Mouse (Mus musculus) spleen, postnatal 10 days (tissue): ENCODE measurements around the gene Thpo.

ENCODE experiments used
- DNase-seq, 2 experiments: peaks; one replicate each; pipeline ENCODE4 v3.0.0; 2021 to 2022; ENCODE audit warnings: low spot score in 2 of 2

Thpo gene

DNA sequence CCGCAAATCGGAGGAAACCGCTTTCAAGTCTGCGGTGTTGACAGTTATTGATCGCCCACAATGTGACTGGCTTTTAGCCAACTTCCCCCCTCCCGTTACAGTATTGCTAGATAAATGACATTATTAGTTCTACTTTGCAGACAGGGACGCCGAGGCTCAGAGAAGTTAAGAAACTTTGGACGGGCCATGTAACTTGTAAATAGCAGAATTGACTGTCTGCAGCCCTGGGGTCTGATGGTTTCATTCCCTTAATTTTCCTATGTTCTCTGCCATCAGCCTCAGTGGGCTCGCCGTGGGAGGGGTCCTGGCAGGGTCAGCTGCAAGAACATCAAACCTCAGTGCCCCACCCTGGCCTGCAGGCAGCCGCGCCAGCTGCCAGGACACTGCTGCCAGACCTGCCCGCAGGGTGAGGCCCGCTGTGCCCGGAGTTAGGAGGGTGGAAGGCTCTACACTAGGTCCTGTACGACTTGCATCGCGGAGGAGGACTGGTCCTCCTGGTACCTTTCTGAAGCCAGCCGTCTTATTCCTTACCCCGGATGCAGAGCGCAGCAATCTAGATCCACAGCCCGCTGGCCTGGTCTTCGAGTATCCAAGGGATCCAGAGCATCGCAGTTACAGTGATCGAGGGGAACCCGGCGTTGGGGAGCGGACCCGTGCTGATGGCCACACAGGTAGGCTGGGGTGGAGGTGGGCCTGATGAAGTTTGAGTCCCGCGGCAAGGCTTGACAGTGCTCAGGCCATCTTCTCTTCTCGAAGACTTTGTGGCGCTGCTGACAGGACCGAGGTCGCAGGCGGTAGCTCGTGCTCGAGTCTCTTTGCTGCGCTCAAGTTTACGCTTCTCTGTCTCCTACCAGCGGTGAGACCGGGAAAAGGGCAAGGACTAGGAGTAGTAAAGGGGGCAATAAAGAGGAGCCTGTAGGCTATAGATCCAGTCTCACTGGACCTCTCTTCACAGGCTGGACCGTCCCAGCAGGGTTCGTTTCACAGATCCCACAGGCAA is at the start of gene Thpo:
Thpo (minus strand) TSS at position 781 of the 1,000 bp plus-strand sequence.
- DNase-seq = no peak

DNA sequence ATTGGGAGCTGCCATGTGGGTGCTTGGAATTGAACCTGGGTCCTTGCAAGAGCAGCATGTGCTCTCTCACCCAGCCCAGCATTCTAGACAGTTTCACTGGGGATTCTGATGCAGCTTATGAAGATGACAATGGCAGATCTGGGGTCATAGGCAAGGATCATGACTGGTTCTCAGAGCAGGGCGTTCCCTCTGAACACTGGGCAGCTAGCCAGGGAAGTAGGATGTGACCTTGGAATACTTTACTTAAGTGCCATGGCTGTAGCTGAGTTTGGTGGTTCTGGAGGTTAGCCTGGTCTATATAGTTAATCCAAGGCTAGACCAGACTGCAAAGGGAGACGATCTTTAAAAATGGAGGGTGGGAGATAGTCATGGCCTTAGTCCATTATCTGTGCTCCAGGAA is 49.6 kb upstream of the Thpo start:
- no peak for DNase-seq

DNA sequence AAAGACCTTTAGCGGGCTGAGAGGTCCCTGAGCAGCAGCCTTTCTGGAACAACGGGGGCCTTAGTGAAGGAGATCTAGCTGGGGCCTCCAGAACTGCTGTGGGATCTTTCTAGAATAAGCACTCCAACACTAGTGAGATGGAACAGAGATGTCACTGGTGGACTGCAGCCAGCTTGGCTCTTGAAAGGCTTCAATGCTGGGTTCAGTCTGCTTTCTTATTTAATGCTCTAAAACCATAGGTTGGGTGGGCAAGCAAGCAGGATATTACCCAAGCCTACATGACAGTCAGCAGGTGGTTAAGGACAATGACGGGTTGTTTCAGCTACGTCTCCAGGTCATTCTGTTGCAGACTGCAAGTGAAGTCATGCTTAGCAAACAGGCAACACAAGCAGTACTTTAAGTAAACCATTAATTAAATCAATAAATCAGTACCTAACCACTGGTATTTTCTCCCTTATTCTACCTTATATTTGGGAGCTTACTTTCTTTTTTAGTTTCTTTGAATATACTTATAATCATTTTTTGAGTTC is 46.9 kb upstream of the Thpo start:
- no peak for DNase-seq

DNA sequence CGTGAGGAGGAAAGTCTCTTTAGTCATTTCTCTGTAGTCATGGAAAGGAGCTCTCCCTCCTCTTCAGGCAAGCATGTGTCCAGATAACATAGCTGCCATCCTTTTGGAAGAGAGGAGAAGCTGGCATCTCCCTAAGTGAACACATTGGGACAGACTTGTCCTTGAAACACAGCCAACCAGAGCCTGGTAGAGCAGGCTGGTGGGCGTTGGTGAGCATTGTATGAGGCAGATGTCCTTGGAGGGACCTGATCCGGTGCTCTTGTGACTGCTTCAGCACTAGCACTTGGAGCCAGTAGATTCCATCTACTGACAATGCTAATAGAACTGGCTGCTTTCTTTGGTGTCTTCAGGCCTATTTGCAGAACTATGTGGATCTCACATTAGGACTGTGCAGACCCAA is 45.5 kb upstream of the Thpo start:
- no peak for DNase-seq

DNA sequence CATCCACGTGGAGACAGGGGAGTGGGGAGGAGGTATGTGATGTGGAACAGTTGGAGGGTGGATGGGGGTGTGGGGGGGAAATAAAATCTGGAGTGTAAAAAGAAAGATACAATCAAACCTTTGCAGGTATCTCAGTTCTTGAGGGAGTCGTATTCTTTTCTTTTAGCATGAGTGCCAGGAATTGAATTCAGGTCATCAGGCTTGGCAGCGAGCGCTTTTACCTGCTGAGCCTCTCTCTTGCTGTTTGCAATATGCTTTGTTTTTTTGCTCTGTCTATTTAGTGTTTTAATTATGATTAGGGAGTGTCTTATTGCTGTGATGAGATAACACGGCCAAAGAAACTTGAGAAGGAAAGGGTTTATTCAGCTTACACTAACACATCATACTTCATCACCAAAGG is 40.7 kb upstream of the Thpo start:
- DNase-seq = no peak

DNA sequence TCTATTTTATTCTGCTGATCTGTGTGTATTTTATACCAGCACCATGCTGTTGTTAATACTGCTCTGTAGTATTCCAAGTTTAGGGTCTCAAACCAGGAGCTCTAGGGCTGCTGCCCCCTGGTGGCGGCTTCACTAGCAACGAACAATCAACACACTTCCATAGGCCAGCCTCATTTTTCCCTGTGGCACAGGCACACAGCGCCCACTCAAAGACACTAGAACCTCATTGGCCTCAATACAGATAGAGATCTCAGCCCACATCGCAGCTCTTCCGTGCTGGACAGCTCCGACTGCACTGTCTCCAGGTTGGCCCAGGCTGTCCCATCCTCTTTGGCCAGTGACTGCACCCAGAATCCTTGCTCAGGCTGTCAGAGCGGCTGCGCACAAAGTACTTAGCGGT is 30.9 kb upstream of the Thpo start:
- peak; percentile 20 to 68 for DNase-seq

DNA sequence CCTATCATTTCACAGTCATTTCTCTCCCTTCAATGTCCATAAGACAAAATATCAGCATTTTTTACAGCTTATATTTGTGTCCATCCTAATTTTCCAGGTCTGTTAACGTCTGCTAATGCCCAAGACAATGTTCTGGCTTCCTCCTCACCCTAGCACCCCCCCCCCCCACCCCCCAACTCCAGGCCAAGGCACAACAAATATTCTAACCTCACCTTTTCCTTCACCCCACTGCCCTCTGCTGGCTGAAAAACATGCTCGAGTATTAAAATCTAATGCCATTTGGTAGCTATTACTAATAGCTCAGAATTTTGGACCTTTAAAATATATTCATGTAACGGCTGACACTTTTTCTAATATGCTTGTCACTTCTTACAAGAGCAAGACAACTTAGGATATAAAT is 27.4 kb upstream of the Thpo start:
- peak in 1 of 2 experiments; percentile 68 for DNase-seq

DNA sequence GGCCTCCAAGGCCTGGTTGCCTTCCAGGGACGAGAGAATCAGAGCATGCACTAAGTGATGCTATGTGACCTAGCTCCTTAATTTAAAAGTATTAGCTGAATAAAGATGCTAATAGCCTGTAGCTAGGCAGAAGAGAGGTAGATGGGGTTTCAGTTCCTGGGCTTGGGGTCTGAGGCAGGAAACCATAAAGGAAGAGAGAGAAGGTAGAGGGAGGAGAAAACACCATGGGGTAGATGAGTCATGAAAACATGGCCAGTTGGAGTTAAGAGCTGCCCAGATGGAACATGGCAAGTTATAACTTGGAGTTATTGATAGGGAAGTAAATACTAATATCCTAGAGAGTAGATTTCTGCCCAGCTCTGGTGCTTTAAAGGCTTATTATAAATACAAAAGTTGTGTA is 23.1 kb upstream of the Thpo start:
- no peak for DNase-seq

DNA sequence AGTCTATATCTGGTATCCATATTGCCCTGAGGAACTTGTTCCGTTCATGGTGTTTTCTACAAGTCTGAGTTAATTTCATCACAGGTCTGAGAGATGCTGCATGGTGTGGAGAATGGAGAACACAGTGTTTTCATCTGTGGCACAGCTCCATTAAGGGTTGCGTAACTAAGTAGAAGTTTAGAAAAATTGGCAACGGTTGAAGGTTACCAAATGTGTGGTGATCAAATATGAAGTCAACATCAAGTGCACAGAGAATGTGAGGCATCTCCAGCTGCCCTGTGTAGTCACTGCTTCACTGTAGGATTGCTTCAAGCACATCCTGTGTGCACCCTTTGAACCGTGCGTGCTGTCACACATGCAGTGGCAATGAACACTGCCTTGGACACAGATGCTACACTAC is 21.7 kb upstream of the Thpo start:
- no peak for DNase-seq

DNA sequence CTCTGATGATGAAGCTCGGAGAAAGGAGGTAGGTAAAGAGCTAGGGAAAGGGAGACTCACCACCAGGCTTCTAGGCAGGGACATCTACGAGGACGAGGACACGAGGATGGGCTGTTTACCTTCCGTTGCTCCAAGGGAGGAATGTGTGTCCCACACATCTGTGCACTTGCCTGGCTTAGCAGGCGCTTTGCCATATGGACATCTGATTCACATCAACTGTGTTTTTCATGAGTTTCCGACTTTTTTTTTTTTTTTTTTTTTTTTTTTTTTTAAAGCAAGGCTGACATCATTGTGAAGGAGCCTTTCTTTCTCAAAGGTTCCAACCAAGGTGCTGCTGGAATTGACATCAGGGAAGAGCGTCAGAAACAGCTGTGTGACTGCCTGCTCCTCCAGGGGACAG is 16.2 kb upstream of the Thpo start:
- DNase-seq = no peak

DNA sequence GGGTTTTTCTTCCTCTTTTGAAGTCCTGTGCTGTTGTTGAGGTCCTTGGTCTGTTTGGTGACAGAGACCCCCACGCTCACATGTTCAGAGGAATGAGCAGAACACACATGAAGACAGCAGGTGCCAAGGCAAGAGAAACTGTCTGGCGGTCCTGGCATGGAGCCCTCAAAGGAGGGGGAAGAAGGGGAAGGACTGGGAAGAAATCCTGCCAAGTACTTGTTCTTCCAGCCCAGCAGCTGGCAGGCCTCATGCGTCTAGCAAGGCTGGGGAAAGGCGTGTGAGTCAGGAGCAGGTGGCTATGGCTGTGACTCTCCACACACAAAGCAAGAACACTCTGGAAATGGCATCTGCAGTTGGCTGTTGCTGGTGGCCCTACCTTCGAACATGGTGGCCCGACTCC is 12.3 kb upstream of the Thpo start:
- no peak for DNase-seq

DNA sequence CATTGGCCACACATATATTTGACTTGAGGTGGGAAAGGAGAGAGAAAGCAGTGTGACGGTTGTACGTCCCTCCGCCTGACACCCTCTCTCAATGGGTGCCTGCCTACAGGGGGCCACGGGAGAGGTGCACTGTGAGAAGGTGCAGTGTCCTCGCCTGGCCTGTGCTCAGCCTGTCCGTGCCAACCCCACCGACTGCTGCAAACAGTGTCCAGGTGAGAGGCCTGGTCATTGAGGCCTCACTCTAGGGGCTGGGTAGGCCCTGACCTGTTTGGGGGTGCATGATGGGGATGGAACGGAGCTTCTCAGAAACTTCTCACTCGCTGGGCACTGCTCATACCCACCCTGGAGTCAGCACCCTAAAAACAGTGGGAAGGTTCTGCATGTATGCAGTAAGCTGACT is 5.5 kb upstream of the Thpo start:
- no peak for DNase-seq

DNA sequence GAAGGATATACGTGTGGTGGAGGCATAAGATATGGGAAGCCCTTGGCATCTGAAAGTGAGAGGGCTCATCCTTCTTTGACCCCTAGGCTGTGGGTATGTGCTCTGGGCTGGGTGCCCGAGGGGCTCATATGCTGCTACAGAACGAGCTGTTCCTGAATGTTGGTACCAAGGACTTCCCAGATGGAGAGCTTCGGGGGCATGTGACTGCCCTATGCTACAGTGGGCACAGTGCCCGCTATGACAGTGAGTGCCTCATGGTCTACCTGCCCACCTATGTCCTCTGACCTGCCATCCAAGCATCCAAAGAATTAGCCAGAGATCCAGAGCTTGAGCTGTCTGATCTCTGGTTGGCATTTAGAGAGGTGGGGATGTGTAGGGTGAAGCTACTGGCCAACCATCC is 2.5 kb upstream of the Thpo start:
- DNase-seq = no peak

DNA sequence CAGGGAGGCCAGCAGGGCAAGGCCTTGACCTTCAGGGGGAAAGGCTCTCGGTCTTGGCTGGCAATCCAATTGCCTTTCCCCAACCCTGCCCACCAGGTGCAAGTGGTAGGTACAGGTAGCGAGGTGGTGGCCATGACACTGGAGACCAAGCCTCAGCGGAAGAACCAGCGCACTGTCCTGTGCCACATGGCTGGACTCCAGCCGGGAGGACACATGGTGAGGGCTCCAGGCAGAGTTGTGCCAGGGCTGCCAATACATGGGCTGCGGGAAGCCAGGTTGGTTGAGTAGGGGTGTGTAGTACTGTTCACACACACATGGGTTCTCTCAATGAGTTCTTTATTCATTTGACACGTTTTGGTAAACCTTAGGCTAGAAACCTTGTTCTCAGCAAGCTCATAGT is 1.9 kb upstream of the Thpo start:
- no peak for DNase-seq

DNA sequence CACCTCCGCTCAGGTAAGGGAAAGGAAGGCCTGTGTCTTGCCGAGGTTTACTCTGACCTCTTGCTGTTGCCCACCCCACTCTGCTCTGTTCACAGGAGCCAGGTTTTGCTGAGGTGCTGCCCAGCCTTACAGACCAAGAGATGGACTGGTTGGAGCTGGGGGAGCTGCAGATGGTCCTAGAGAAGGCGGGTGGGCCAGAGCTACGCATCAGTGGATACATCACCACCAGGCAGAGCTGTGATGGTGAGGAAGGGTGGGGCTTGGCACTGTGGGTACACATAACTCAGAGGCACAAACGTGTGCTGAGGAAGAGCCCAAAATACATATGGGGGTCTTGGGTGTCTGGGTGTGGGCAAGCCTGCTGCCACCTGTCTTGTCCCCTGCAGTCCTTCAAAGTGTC is 1.3 kb upstream of the Thpo start:
- DNase-seq = no peak

DNA sequence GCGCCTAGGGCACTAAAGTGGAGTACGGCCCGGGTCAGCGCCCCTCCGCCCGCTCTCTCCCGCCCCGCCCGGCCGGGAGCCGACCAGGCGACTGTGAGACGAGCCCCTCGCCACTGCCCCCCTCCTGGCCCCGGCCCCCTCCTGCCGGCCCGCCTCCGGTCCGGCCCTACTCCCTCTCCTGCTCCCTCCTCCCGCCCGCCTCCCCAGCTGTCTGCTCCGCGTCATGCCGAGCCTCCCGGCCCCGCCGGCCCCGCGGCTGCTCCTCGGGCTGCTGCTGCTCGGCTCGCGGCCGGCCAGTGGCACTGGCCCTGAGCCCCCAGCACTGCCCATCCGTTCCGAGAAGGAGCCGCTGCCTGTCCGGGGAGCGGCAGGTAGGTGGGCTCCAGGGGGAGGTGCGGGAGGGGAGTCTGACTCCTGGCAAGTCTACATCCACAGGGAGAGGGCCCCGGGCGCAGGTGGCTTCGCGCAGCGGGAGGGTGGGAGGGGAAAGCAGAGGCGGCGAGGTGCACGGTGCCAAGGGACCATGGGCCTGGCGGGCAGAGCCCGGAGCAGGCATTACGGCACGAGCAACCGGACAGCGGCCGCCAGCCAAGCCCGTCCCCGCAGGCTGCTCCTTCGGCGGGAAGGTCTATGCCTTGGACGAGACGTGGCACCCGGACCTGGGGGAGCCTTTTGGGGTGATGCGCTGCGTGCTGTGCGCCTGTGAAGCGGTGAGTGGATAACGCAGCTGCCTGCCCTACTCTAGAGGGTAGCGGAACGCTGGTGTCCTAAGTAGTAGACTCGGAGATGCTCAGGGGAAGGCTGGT is 1.2 kb downstream of the Thpo start, which contains the start of gene Chrd:
Chrd (plus strand) TSS at position 203 of the 806 bp plus-strand sequence.
- DNase-seq = no peak

DNA sequence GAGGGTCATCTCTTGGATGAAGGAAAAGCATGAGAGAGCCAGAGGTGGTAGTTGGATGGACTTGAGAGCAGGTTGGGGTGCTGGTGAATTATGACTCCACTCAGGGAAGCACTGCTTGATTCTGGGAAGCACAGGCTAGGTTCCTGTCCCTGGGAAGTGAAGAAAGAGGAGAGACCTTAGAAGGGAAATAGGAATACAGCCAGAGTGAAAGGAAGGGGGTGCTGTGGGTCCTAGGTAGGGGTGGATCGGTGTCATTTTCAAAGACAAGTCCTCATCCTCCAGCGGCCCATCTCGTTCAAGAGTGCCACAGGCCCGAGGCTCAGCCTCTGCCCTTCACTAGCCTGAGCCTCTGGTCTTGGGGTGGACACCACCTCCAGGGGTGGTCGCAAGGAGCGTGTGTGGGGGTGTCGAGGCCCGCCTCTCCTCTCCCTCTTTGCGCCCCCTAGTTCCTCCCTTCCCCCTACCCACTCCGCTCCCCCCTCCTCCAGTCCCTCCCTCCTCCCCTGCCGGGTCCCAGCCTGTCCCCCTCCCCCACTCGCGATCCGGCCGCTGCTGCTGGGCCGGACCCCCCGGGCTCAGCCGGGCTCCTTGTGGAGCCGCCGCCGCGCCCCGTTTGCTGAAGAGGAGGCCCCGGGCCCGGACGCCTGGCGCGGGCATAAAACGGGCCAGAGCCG is 1.9 kb downstream of the Thpo start:
- DNase-seq = no peak

DNA sequence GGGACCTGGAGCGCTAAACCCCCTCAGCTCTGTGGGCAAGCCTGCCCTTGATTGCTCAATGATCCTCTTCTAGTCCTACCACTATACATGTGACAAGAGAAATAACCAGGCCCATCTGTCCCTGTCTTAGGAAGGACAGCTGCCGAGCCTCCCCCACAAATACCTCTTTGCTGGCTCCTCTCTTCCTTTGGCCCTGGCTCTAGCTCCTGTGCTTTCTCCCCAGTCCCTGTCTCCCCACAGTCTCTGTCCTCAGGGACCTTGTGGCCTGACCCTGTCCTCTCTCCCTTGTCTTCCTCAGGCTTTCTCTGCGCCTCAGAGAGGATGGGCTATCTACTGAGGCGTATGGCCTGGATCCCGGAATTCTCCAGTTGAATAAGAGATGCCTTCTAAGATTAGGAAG is 2.6 kb downstream of the Thpo start:
- no peak for DNase-seq

DNA sequence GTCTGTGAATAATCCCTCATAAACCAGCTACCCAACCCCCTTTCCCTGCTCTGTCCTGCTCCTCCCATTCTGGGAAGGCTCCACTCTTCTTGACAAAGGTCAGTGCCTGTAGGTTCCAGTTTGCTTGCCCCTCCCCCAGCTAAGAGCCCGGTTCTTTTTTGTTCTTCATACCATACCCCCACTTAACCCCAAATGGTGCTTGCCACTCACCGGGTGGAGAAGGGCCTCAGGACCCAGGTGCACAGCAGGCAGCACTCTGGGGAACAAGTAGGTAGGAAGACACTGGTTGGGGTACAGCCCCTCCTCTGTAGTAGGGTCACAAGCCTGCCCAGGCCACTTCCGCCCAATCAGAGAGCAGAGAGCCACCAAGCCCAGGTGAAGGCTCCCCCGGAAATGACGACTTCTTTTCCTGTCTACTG is 4.0 kb downstream of the Thpo start:
- no peak for DNase-seq

DNA sequence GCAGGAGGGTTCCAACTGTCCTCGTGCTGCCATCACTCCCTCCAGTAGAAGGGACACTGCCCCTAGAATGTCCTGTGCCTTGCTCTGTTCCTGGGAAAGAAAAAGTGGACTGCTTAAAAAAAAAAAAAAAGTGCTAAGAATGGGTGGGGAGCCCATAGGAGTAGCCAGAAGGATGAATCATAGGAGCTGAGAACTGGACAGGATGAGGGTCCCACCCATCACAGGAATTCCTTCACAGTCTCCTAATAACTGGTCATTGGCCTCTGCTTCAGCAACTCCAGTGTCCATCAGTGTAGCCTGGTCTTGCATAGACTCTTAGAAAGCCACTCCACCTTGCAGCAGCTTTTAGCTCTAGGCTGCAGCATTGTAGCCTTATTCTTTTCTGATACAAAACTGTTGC is 7.9 kb downstream of the Thpo start:
- DNase-seq = no peak

DNA sequence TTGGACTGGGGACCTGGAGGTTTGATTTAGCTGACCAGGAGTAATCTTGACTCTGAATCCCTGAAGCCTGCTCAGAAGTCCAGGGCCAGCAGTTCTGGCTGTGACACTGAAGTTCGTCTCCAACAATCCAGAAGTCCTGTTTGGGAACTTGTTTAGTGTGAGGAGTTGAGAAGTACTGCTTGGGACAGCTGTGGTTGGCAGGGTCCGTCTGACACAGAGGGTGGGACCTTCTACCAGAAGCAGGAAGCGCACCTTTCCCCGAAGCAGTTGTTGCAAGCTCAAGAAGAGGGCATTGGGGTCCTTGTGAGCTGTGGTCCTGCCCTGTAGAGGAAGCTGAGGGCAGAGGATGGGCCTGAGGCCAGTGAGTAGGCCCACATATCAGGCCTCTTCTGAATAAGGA is 8.6 kb downstream of the Thpo start:
- no peak for DNase-seq

DNA sequence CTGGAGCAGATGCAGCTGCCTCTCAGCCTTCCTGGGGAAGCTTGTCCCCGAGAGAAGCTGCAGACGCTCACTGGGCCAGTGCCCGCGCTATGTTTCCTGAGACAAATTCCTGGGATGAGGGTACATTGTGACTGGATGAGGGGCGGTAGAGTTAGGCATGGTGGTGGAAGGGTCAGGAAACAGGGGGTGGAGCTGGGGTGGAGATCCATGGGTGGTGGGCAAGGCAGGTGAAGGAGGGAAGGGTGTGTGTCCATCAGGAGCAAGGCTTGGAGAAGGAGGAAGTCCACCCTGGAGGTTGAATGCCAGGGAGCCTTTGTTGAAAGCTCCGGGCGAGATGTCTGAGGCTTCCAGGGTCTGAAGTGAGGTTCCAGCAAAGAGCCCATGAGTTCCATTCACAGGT is 9.0 kb downstream of the Thpo start:
- peak in 1 of 2 experiments; percentile 2 for DNase-seq
